Mouse (Mus musculus) erythroblast, embryonic 14.5 days (primary cell): ENCODE data around the gene Rpl19. TPM values are rescaled to one million over a fixed set of nuclear protein-coding genes. Genes with fewer than 3 reads are reported as not detected.

Experiments
- H3K27me3 ChIP-seq: 2 replicates; pipeline ENCODE4 v1.6.1; 2012; ENCODE audit warnings: inconsistent platforms; ENCODE audit not compliant: control insufficient read depth
- H3K36me3 ChIP-seq: 2 replicates; pipeline ENCODE4 v1.6.1; 2012; ENCODE audit warnings: mild to moderate bottlenecking, inconsistent platforms; ENCODE audit not compliant: control insufficient read depth
- H3K4me1 ChIP-seq: 2 replicates; pipeline ENCODE4 v1.6.1; 2012; ENCODE audit warnings: inconsistent platforms; ENCODE audit not compliant: control insufficient read depth
- H3K4me3 ChIP-seq: replicated peaks from 2 replicates; pipeline ENCODE3; 2012; ENCODE audit warnings: moderate library complexity, mild to moderate bottlenecking, inconsistent platforms
- H3K9me3 ChIP-seq: 2 replicates; pipeline ENCODE4 v1.6.1; 2012; ENCODE audit warnings: low read length, inconsistent platforms, mixed read lengths; ENCODE audit not compliant: control insufficient read depth
- GATA1 ChIP-seq: IDR thresholded peaks from 2 replicates; pipeline ENCODE4 v1.6.1; 2012; ENCODE audit warnings: low read length, inconsistent platforms, mixed read lengths
- TAL1 ChIP-seq: IDR thresholded peaks from 3 replicates; pipeline ENCODE4 v1.6.1; 2012; ENCODE audit warnings: low read length, inconsistent platforms, mixed read lengths
- polyA plus RNA-seq: library from polyadenylated mRNA; stranded (reverse); fragments of >175 nt; gene quantifications from 2 replicates; pipeline ENCODE4 v1.2.3, GENCODE M21; 2012

Gene Rpl19
- polyA plus RNA-seq, 1 experiment, result 241 TPM

DNA sequence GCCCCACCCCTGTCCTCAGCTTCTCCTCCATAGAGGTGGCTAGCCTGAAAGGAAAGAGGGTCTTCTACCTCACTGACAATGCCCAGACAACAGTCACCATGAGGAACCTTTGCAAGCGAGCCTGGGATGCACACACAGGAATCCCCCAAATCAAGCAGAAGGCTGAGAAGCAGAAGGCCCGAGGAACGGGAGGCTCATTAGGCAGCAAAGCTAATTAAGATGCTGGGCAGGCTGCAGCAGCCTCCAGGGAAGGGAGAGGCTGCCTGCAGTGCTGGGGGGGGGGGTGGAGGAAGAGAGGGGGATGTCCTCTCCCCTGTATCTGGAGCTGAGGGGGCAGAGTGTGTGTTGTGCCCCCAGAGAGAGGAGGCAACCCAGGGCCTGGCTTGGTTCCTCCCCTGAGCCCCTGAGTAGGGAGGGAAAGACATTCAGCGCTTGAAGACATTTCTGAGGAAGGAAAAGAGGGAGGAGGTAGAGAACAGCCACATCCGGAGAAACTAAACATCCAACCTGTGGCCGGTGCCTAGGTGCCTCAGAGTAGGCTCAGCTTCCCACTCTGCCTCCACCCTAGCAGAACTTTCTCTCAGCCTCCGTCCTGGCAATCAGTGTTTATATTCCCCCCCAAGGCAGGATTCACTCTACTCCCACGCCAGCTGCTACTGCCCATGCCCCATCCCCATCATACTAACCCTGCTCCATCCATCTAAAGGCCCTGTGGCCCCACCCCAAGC, 6.5 kb upstream of the Rpl19 start:
- Histone ChIP-seq H3K27me3 (peaks cover 58% of the 10 kb centered on the region), H3K4me1 (peaks cover 18% of the 10 kb centered on the region), H3K9me3 (no peaks in the 10 kb centered on the region)

DNA sequence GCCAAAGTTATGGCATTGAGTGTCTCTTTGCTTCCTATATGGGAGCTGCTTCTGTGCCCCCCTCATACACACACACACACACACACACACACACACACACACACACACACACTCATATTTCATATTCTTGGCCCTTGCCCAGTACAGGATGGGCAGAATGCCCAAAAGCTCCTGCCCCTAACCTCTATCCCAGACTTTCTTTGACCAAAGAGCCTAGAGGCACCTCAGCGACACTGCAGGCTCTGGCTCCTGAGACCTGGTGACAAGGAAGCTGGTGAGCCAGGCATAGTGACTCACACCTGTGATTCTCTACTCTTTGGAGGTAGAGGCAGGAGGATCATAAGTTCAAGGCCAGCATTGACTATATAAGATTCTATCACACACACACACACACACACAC, 5.8 kb upstream of the Rpl19 start:
- H3K9me3 ChIP-seq, result no peaks in the 10 kb centered on the region
- peaks cover 20% of the 10 kb centered on the region for H3K4me1 ChIP-seq
- no peak overlapping the region for H3K4me3 ChIP-seq
- TF ChIP-seq TAL1, result no peak
- TF ChIP-seq GATA1, result no peak
- H3K27me3 ChIP-seq, result peaks cover 58% of the 10 kb centered on the region
- no peaks in the 10 kb centered on the region for H3K36me3 ChIP-seq

More for the DNA sequence above, 6.5 kb upstream of the Rpl19 start:
- Histone ChIP-seq H3K4me3 (no peak overlapping the region), H3K36me3 (no peaks in the 10 kb centered on the region)
- no peak for TF ChIP-seq GATA1

DNA sequence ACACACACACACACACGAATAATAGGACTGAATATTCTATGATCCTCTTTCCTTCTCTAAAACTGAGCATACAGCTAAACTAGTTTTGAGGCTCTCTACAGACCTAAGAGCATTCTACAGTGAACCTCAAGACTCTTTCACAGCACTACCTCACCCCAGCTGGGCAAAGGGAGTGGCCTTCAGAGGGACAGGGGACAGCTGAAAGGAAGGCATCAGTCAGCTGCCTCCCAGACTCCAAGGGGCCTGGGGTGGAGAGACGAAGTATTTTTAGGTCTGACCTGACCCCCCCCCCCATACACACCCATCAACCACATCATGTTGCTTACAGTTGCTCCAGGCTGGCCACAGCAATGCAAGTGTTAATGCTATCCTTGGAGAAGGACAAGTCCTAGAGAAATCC, 5.4 kb upstream of the Rpl19 start:
- no peaks in the 10 kb centered on the region for H3K9me3 ChIP-seq
- H3K4me1 ChIP-seq, result peaks cover 24% of the 10 kb centered on the region
- peaks cover 58% of the 10 kb centered on the region for H3K27me3 ChIP-seq
- no peaks in the 10 kb centered on the region for H3K36me3 ChIP-seq
- TF ChIP-seq GATA1, result no peak
- no peak for TF ChIP-seq TAL1
- H3K4me3 ChIP-seq, result no peak overlapping the region

DNA sequence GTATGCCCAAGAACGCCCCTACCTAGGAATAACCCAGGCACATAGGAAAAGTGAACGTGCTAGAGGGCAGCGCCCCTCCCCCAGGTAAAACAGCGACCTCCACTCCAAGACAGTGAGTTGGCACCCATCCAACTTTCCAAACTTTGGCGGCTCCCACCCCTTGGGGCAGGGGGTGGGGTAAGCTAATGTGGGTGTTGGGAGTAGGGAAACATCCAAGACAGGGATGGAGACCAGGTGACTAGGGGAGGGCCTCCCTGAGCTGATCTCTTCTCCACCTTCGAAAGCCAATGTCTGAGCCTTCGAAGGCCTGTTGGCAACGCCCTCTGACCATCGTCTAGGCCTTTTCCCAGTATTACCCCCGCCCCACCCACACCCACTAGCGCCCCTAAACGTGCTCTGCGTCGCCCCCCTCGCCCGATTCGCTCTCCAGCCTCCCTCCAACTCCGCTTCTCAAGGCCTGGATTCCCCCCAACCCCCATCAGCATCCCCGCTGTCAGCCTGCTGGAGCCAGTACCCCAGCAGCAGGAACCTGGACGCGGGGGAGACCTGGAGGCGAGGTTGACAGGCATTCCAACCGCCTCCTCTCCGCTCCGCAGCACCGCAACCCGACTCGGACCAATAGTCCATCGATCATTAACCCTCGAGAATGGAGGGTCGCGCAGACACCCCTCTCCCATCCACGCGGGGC, 4.8 kb upstream of the Rpl19 start:
- H3K4me1 ChIP-seq, result peaks cover 27% of the 10 kb centered on the region
- H3K9me3 ChIP-seq, result no peaks in the 10 kb centered on the region
- peak overlapping the region; percentile 62 for H3K4me3 ChIP-seq
- peaks cover 58% of the 10 kb centered on the region for H3K27me3 ChIP-seq
- no peaks in the 10 kb centered on the region for H3K36me3 ChIP-seq
- no peak for TF ChIP-seq GATA1
- TF ChIP-seq TAL1, result no peak

DNA sequence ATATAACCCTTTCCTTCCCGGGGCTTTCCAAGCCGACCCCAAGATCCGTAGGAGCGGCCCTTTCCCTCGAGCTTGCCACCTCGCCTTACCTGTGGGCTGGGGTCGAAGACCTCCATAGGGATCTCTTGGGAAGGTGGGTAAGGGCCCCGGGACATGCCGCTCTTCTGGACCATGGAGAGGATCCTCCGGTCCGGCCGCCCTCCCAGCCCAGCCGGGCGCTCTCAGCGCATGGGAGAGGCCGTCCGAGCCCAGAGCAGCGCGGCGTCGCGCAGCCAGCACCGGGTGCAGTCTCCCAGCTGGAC, 4.3 kb upstream of the Rpl19 start:
- H3K27me3 ChIP-seq, result peaks cover 55% of the 10 kb centered on the region

DNA sequence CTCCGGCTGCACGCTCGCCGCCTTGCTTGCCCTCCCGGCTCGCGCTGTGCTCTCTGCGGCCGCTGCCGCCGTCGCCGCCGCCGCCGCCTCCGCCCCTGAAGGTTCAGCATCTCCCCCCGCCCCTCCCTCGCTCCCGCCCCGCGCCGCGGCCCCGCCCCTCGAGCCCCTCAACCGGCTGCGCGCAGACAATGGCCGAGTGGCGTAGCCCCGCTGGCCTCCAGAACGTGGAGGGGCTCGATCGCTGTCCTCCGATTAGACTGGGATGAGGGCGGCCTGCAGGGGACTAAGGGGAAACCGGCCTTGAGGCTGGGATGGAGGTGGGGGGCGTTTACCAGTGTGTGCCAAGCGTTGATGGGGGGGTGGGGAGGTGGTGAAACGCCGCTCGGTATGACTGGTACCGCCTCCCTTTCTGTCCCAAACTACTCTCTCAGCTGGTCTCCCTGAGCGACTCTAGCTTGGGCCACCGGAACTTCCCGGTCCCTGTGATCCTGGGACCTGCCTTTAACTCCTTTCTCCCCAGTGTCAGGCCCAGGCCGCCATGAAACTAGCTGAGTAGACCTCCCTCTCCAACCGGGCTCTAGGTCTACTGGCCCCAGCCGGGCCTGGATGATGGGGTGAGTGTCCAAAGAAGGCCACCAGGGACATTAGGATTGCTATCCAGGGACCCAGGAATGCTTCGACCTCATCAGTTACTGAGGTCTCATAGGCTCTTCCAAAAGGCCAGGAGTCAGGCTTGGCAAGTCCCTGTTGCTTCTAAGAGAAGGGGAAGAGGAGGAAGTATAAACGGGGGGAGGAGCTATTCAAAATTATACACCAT, 3.7 kb upstream of the Rpl19 start, which contains the start of gene Cacnb1:
TSS of gene Cacnb1 (minus strand) at position 480 of the 817 bp plus-strand sequence.
- TF ChIP-seq GATA1, result no peak
- no peak for TF ChIP-seq TAL1
- H3K4me3 ChIP-seq, result peak within 1 kb of the TSS; percentile 62
- peaks cover under 1% of the 10 kb centered on the region; the same call in 1 of the 2 replicates for H3K36me3 ChIP-seq
- H3K4me1 ChIP-seq, result peaks cover 33% of the 10 kb centered on the region
- H3K9me3 ChIP-seq, result no peaks in the 10 kb centered on the region
- peaks cover 55% of the 10 kb centered on the region for H3K27me3 ChIP-seq

More for the DNA sequence above, 4.3 kb upstream of the Rpl19 start:
- TF ChIP-seq TAL1, result no peak
- TF ChIP-seq GATA1, result no peak
- H3K36me3 ChIP-seq, result no peaks in the 10 kb centered on the region
- peak overlapping the region; percentile 62 for H3K4me3 ChIP-seq
- H3K4me1 ChIP-seq, result peaks cover 28% of the 10 kb centered on the region
- no peaks in the 10 kb centered on the region for H3K9me3 ChIP-seq

DNA sequence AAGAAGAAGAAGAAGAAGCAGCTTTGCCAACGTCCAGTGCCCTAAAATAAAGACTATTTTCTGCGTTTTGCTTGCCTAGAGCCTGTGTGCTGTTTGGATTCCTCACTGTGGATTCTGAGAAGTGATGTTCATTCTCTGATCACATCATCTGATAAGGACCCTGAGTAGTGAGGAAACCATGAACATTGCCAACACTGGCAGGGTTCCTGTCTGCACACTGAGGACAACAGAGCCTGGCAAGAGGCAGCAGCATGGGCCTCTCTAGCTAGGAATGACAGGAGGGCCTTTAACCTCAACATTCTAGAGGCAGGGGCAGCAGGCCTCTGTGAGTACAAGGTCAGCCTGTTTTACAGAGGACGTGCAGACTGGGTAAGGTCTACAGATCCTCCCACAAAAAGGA, 2.0 kb upstream of the Rpl19 start:
- Histone ChIP-seq H3K9me3 (no peaks in the 10 kb centered on the region), H3K4me1 (peaks cover 44% of the 10 kb centered on the region), H3K36me3 (peaks cover 18% of the 10 kb centered on the region), H3K27me3 (peaks cover 42% of the 10 kb centered on the region), H3K4me3 (no peak overlapping the region)
- TF ChIP-seq TAL1 (no peak), GATA1 (no peak)

DNA sequence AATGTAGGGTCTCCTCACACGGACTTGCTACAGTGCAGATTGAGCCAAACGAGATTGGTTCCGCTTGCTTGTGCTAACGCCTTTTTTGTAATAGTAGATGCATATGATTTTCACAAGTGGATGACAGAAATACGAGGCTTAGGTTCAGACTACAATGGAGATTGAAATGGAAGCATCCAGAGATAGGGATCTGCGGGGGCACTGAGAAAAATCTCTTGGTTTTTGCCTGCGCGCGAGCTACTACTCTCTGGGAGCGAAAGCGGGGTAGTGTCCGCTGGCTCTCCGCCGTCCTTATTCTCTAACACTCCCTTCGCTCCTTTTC, 301 bp upstream of the Rpl19 start:
- Histone ChIP-seq H3K36me3 (peaks cover 35% of the 10 kb centered on the region), H3K4me1 (peaks cover 44% of the 10 kb centered on the region), H3K27me3 (peaks cover 25% of the 10 kb centered on the region), H3K9me3 (no peaks in the 10 kb centered on the region), H3K4me3 (peak overlapping the region; percentile 89)
- TF ChIP-seq GATA1, result 0 out of 2 replicates have a peak, but pooled peaks have one; percentile 34
- no peak for TF ChIP-seq TAL1

DNA sequence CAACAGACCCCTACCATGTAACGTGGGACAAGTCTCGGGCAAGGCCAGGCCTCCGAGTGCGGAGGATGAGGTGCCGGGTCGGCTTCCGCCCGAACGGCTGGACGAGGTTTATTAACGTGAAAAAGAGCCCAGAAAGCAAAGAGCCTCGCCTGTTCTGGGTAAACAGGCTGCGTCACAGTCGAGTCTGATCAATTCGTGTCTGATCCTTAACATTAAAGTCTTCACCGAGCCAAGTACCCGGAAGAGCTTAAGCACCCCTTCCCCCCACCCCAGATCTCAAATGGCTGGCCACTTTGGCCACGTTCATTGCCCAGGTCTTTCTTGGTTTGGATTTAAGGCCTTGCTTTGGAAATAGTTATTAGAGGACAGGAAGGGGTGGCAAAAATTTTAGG, 783 bp downstream of the Rpl19 start:
- Histone ChIP-seq H3K4me1 (peaks cover 34% of the 10 kb centered on the region), H3K4me3 (peak overlapping the region; percentile 89), H3K36me3 (peaks cover 41% of the 10 kb centered on the region), H3K9me3 (no peaks in the 10 kb centered on the region), H3K27me3 (peaks cover 14% of the 10 kb centered on the region)
- TF ChIP-seq GATA1 (no peak), TAL1 (no peak)
